Mouse (Mus musculus): ENCODE measurements at regions not wholly inside any gene's neighbourhood (a gene's known extent, or its start where the extent isn't known, plus 50 kb on each side); places are given as distances from the start of the nearest gene placed in this dataset.

DNA sequence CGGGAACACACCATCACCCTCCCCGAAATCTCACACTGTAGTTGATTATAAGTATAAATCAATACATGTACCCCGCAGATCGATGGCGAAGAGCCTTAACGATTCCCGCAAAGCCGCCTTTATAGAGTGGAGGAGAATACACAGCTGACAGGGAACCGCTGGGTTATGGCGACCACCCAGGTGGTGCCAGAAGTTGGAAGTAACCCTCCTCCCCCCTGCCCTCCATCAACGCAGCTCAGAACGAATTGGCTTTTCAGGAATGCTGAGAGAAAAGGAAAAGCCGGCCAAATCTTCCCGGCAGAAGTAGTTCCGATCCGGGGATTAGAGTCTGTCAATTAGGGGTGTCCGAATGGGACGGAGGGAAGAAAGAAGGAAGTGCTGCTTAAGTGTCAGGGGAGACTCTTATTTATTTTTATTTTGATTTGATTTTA lies 75.6 kb upstream of the Hmga2 start:
- H3K9me3 ChIP-seq (replicated peaks; ENCODE audit: low read length) = peaks cover 68% of the 10 kb centered on the region

DNA sequence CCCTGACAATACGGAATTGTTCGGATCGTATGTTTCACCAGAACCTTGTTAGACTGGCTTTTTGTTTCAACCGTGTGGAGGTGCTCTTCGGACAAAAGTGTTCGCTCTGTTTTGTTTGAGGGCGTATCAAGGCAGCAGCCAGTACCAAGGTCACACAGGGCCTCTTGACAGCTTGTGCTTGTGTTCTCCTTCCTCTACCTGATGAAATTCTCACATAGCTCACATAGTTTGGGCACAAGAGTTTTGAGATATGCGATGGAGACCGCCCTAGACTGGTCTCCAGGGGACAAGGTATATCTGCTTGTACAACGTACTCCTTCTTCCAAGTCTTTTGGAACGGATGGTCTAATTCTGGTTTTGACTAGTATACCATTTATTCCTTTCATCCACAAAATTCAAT lies 70.9 kb upstream of the Hmga2 start:
- H3K4me1 ChIP-seq (ENCODE audit: control insufficient read depth in 1 of 2, insufficient read depth in 2 of 2) = no peaks in the 10 kb centered on the region
- no peak for DNase-seq (ENCODE audit: extremely low read depth)
- H3K9me3 ChIP-seq (replicated peaks; ENCODE audit: low read length) = peaks cover 66% of the 10 kb centered on the region
- in situ Hi-C loops (cut with MboI; ENCODE audit: low pct_ligation_motif_present, low pct_unique_long_range_greater_than_20kb, low sequenced_read_pairs) (no loop called here), dilution Hi-C loops (cut with MboI; ENCODE audit: extremely low pct_ligation_motif_present, extremely low pct_unique_long_range_greater_than_20kb, low sequenced_read_pairs) (no loop called here)
- H3K4me2 ChIP-seq (ENCODE audit: insufficient read depth, low read depth, poor library complexity, severe bottlenecking) = no peak overlapping the region
- H3K4me3 ChIP-seq (replicated peaks in 1 of 3; ENCODE audit: low read depth in 2 of 3, low read length in 2 of 3, poor library complexity in 1 of 3) = no peak overlapping the region
- no peaks in the 10 kb centered on the region for H3K79me2 ChIP-seq (replicated peaks; ENCODE audit: control insufficient read depth, extremely low read depth, insufficient read depth, poor library complexity, severe bottlenecking)
- H3K36me3 ChIP-seq (replicated peaks in 1 of 2; ENCODE audit: control insufficient read depth in 1 of 2, insufficient read depth in 1 of 2, low read length in 1 of 2) = no peaks in the 10 kb centered on the region
- no peak overlapping the region for H3K27ac ChIP-seq (ENCODE audit: insufficient read depth, low read depth)
- no peaks in the 10 kb centered on the region for H3K27me3 ChIP-seq (replicated peaks)
- TF ChIP-seq GABPA (IDR thresholded peaks at IDR 0.05; ENCODE audit: insufficient replicate concordance, low read depth, low read length) = no peak
- no peak for TF ChIP-seq E2F4 (IDR thresholded peaks at IDR 0.05; ENCODE audit: insufficient replicate concordance, low read depth, low read length)
- TF ChIP-seq EP300 (IDR thresholded peaks at IDR 0.05; ENCODE audit: low read length) = no peak
- TF ChIP-seq MEF2A (IDR thresholded peaks at IDR 0.05; ENCODE audit: borderline replicate concordance, low read depth, low read length) = no peak
- TF ChIP-seq ZKSCAN1 (IDR thresholded peaks at IDR 0.05; ENCODE audit: borderline replicate concordance, low read depth, low read length) = no peak
- no peak for TF ChIP-seq POLR2AphosphoS2 (IDR thresholded peaks at IDR 0.05; ENCODE audit: low read depth, low read length)
- TF ChIP-seq UBTF (IDR thresholded peaks at IDR 0.05; ENCODE audit: low read depth, low read length) = no peak
- TF ChIP-seq MAFK (IDR thresholded peaks at IDR 0.05; ENCODE audit: insufficient replicate concordance, low read length) = no peak
- TF ChIP-seq MXI1 (IDR thresholded peaks at IDR 0.05; ENCODE audit: low read depth, low read length) = no peak
- TF ChIP-seq USF1 (IDR thresholded peaks at IDR 0.05; ENCODE audit: low read depth, low read length) = no peak
- no peak for TF ChIP-seq NRF1 (IDR thresholded peaks at IDR 0.05; ENCODE audit: low read depth, low read length)
- no peak for TF ChIP-seq SMC3 (IDR thresholded peaks at IDR 0.05; ENCODE audit: low read depth, low read length)
- TF ChIP-seq NELFE (IDR thresholded peaks at IDR 0.05; ENCODE audit: low read depth, low read length) = no peak
- TF ChIP-seq CTCF (conservative IDR thresholded peaks at IDR 0.05 in 1 of 2, IDR thresholded peaks at IDR 0.05 in 1 of 2; ENCODE audit: low read depth in 2 of 2, low read length in 2 of 2) = no peak
- H3K9ac ChIP-seq (ENCODE audit: insufficient read depth, low read depth) = no peak overlapping the region

More for the DNA sequence above, 75.6 kb upstream of the Hmga2 start:
- no peak overlapping the region for H3K4me2 ChIP-seq (ENCODE audit: insufficient read depth, low read depth, poor library complexity, severe bottlenecking)
- H3K27me3 ChIP-seq (replicated peaks) = no peaks in the 10 kb centered on the region
- dilution Hi-C loops (cut with MboI; ENCODE audit: extremely low pct_ligation_motif_present, extremely low pct_unique_long_range_greater_than_20kb, low sequenced_read_pairs) = no loop called here
- H3K27ac ChIP-seq (ENCODE audit: insufficient read depth, low read depth) = no peak overlapping the region
- TF ChIP-seq NELFE (IDR thresholded peaks at IDR 0.05; ENCODE audit: low read depth, low read length) (no peak), CHD2 (IDR thresholded peaks at IDR 0.05; ENCODE audit: low read length) (no peak), ZC3H11A (IDR thresholded peaks at IDR 0.05; ENCODE audit: low read depth, low read length) (no peak), ELF1 (IDR thresholded peaks at IDR 0.05; ENCODE audit: low read depth, low read length) (no peak), JUND (conservative IDR thresholded peaks at IDR 0.05; ENCODE audit: low read depth, low read length) (no peak), ZKSCAN1 (IDR thresholded peaks at IDR 0.05; ENCODE audit: borderline replicate concordance, low read depth, low read length) (no peak)
- H3K9ac ChIP-seq (ENCODE audit: insufficient read depth, low read depth) = no peak overlapping the region
- H3K36me3 ChIP-seq (replicated peaks in 1 of 2; ENCODE audit: control insufficient read depth in 1 of 2, insufficient read depth in 1 of 2, low read length in 1 of 2) = no peaks in the 10 kb centered on the region
- in situ Hi-C loops (cut with MboI; ENCODE audit: low pct_ligation_motif_present, low pct_unique_long_range_greater_than_20kb, low sequenced_read_pairs) = no loop called here
- DNase-seq (ENCODE audit: extremely low read depth) = no peak
- no peaks in the 10 kb centered on the region for H3K79me2 ChIP-seq (replicated peaks; ENCODE audit: control insufficient read depth, extremely low read depth, insufficient read depth, poor library complexity, severe bottlenecking)
- H3K4me3 ChIP-seq (replicated peaks in 1 of 3; ENCODE audit: low read depth in 2 of 3, low read length in 2 of 3, poor library complexity in 1 of 3) = no peak overlapping the region
- H3K4me1 ChIP-seq (ENCODE audit: control insufficient read depth in 1 of 2, insufficient read depth in 2 of 2) = no peaks in the 10 kb centered on the region

All from CH12.LX (cell line).